Mouse (Mus musculus): ENCODE measurements at regions not wholly inside any gene's neighbourhood (a gene's known extent, or its start where the extent isn't known, plus 50 kb on each side); places are given as distances from the start of the nearest gene placed in this dataset.
"Not testable (repeated sequence)": the region's sequence is repeated elsewhere in the genome, so short reads cannot be mapped to it uniquely, and the experiment has no call there.

- DNase-seq (ENCODE audit: low read depth, low spot score): no peak
Observed at GRCm38 (mm10) chr1:185933623-185934022, 183.5 kb downstream of the Lyplal1 start.

DNA sequence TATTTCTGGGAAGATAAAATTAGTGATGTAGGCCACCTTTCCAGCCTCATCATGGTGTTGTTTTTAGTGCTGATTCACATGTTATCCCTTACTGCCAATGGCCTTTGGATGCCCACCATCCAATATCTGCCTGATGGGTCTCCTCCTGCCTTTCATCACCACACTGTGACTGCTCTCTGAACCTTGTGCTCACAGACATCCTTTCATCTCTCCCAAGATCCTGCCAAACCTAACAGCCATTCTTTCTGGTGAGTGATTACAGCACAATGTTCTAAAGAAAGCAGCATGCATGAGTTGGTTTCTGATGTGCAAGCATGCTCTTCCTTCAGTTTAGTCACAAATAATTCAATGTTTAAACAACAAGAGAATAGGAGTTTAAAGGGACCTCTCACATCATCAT lies 180.1 kb downstream of the Lyplal1 start:
- no peak for DNase-seq (ENCODE audit: low read depth, low spot score)
- Histone ChIP-seq H3K27ac (ENCODE audit: insufficient read depth, low read depth, low read length, poor library complexity, severe bottlenecking) (no peak overlapping the region), H3K9ac (ENCODE audit: insufficient read depth, low read depth, low read length, poor library complexity, severe bottlenecking) (no peak overlapping the region), H3K4me1 (ENCODE audit: control insufficient read depth in 2 of 2, insufficient read depth in 2 of 2, low read length in 2 of 2, poor library complexity in 1 of 2) (no peaks in the 10 kb centered on the region; a peak in 1 of 4 replicates), H3K4me3 (ENCODE audit: insufficient read depth in 1 of 2, low read depth in 1 of 2, low read length in 2 of 2, poor library complexity in 1 of 2, severe bottlenecking in 1 of 2) (no peak overlapping the region), H3K36me3 (ENCODE audit: control insufficient read depth, insufficient read depth, low read length, poor library complexity, severe bottlenecking) (no peaks in the 10 kb centered on the region), H3K9me3 (ENCODE audit: control insufficient read depth, insufficient read depth, low read depth, low read length) (no peaks in the 10 kb centered on the region)
- in situ Hi-C loops (cut with MboI; ENCODE audit: low sequenced_read_pairs in 2 of 2, unreplicated experiment in 2 of 2): no loop called here
- no peak for TF ChIP-seq HCFC1 (IDR thresholded peaks at IDR 0.05; ENCODE audit: borderline replicate concordance, insufficient read depth, low read length)
- no peak for TF ChIP-seq MAFK (IDR thresholded peaks at IDR 0.05; ENCODE audit: insufficient read depth, low read depth, low read length)
- TF ChIP-seq ZC3H11A (IDR thresholded peaks at IDR 0.05; ENCODE audit: borderline replicate concordance, low read depth, low read length): no peak
- TF ChIP-seq ZNF384 (IDR thresholded peaks at IDR 0.05; ENCODE audit: low read depth, low read length): no peak

More at GRCm38 (mm10) chr1:185933623-185934022, 183.5 kb downstream of the Lyplal1 start:
- no peaks in the 10 kb centered on the region for H3K36me3 ChIP-seq (ENCODE audit: control insufficient read depth, insufficient read depth, low read length, poor library complexity, severe bottlenecking)
- peaks cover 0 to 2% of the 10 kb centered on the region in 2 experiments; a peak in 1 of 4 replicates for H3K4me1 ChIP-seq (ENCODE audit: control insufficient read depth in 2 of 2, insufficient read depth in 2 of 2, low read length in 2 of 2, poor library complexity in 1 of 2)
- H3K9me3 ChIP-seq (ENCODE audit: control insufficient read depth, insufficient read depth, low read depth, low read length): no peaks in the 10 kb centered on the region
- no peak overlapping the region for H3K4me3 ChIP-seq (ENCODE audit: insufficient read depth in 1 of 2, low read depth in 1 of 2, low read length in 2 of 2, poor library complexity in 1 of 2, severe bottlenecking in 1 of 2)
- in situ Hi-C loops (cut with MboI; ENCODE audit: low sequenced_read_pairs in 2 of 2, unreplicated experiment in 2 of 2): no loop called here
- H3K27ac ChIP-seq (ENCODE audit: insufficient read depth, low read depth, low read length, poor library complexity, severe bottlenecking): no peak overlapping the region
- no peak for TF ChIP-seq HCFC1 (IDR thresholded peaks at IDR 0.05; ENCODE audit: borderline replicate concordance, insufficient read depth, low read length)
- TF ChIP-seq ZC3H11A (IDR thresholded peaks at IDR 0.05; ENCODE audit: borderline replicate concordance, low read depth, low read length): no peak
- no peak for TF ChIP-seq CHD2 (IDR thresholded peaks at IDR 0.05; ENCODE audit: low read depth, low read length)
- no peak for TF ChIP-seq MAFK (IDR thresholded peaks at IDR 0.05; ENCODE audit: insufficient read depth, low read depth, low read length)
- TF ChIP-seq ZNF384 (IDR thresholded peaks at IDR 0.05; ENCODE audit: low read depth, low read length): no peak
- no peak overlapping the region for H3K9ac ChIP-seq (ENCODE audit: insufficient read depth, low read depth, low read length, poor library complexity, severe bottlenecking)

DNA sequence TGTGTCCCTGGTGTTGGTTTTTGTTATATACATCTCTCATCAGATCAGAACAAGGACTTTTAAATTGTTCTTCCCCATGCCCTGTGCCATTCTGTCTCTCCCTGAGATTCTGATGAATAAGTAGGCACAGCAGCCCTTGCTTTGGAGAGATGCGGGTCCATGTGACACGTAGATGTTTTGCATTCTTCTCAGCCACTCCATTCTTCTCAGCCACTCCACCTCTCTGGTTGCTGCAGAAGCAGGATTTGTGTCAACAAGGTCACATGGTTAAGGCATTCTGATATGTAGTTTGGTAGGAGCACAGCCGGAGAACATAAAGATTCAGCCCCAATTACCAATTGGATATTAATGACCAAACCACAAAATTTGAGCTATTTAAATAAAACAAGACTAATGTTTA lies 177.2 kb downstream of the Lyplal1 start:
- TF ChIP-seq CHD2 (IDR thresholded peaks at IDR 0.05; ENCODE audit: low read depth, low read length) (no peak), HCFC1 (IDR thresholded peaks at IDR 0.05; ENCODE audit: borderline replicate concordance, insufficient read depth, low read length) (no peak), MAFK (IDR thresholded peaks at IDR 0.05; ENCODE audit: insufficient read depth, low read depth, low read length) (no peak), ZNF384 (IDR thresholded peaks at IDR 0.05; ENCODE audit: low read depth, low read length) (no peak), ZC3H11A (IDR thresholded peaks at IDR 0.05; ENCODE audit: borderline replicate concordance, low read depth, low read length) (no peak)
- Histone ChIP-seq H3K9me3 (ENCODE audit: control insufficient read depth, insufficient read depth, low read depth, low read length) (no peaks in the 10 kb centered on the region), H3K36me3 (ENCODE audit: control insufficient read depth, insufficient read depth, low read length, poor library complexity, severe bottlenecking) (no peaks in the 10 kb centered on the region), H3K9ac (ENCODE audit: insufficient read depth, low read depth, low read length, poor library complexity, severe bottlenecking) (no peak overlapping the region), H3K27ac (ENCODE audit: insufficient read depth, low read depth, low read length, poor library complexity, severe bottlenecking) (no peak overlapping the region), H3K4me1 (ENCODE audit: control insufficient read depth in 2 of 2, insufficient read depth in 2 of 2, low read length in 2 of 2, poor library complexity in 1 of 2) (no peaks in the 10 kb centered on the region; a peak in 1 of 4 replicates), H3K4me3 (ENCODE audit: insufficient read depth in 1 of 2, low read depth in 1 of 2, low read length in 2 of 2, poor library complexity in 1 of 2, severe bottlenecking in 1 of 2) (no peak overlapping the region)
- in situ Hi-C loops (cut with MboI; ENCODE audit: low sequenced_read_pairs in 2 of 2, unreplicated experiment in 2 of 2): no loop called here
- no peak for DNase-seq (ENCODE audit: low read depth, low spot score)

GRCm38 (mm10) chr1:185940511-185940910 lies 176.6 kb downstream of the Lyplal1 start:
- no peak for TF ChIP-seq CHD2 (IDR thresholded peaks at IDR 0.05; ENCODE audit: low read depth, low read length)
- no peak for TF ChIP-seq HCFC1 (IDR thresholded peaks at IDR 0.05; ENCODE audit: borderline replicate concordance, insufficient read depth, low read length)
- TF ChIP-seq MAFK (IDR thresholded peaks at IDR 0.05; ENCODE audit: insufficient read depth, low read depth, low read length): no peak
- TF ChIP-seq ZC3H11A (IDR thresholded peaks at IDR 0.05; ENCODE audit: borderline replicate concordance, low read depth, low read length): no peak
- no peak for TF ChIP-seq ZNF384 (IDR thresholded peaks at IDR 0.05; ENCODE audit: low read depth, low read length)
- H3K36me3 ChIP-seq (ENCODE audit: control insufficient read depth, insufficient read depth, low read length, poor library complexity, severe bottlenecking): no peaks in the 10 kb centered on the region
- no peak overlapping the region for H3K27ac ChIP-seq (ENCODE audit: insufficient read depth, low read depth, low read length, poor library complexity, severe bottlenecking)
- no peak overlapping the region for H3K4me3 ChIP-seq (ENCODE audit: insufficient read depth in 1 of 2, low read depth in 1 of 2, low read length in 2 of 2, poor library complexity in 1 of 2, severe bottlenecking in 1 of 2)
- no peaks in the 10 kb centered on the region for H3K9me3 ChIP-seq (ENCODE audit: control insufficient read depth, insufficient read depth, low read depth, low read length)
- DNase-seq (ENCODE audit: low read depth, low spot score): no peak
- in situ Hi-C loops (cut with MboI; ENCODE audit: low sequenced_read_pairs in 2 of 2, unreplicated experiment in 2 of 2): no loop called here
- H3K4me1 ChIP-seq (ENCODE audit: control insufficient read depth in 2 of 2, insufficient read depth in 2 of 2, low read length in 2 of 2, poor library complexity in 1 of 2): no peaks in the 10 kb centered on the region; a peak in 1 of 4 replicates
- no peak overlapping the region for H3K9ac ChIP-seq (ENCODE audit: insufficient read depth, low read depth, low read length, poor library complexity, severe bottlenecking)

DNA sequence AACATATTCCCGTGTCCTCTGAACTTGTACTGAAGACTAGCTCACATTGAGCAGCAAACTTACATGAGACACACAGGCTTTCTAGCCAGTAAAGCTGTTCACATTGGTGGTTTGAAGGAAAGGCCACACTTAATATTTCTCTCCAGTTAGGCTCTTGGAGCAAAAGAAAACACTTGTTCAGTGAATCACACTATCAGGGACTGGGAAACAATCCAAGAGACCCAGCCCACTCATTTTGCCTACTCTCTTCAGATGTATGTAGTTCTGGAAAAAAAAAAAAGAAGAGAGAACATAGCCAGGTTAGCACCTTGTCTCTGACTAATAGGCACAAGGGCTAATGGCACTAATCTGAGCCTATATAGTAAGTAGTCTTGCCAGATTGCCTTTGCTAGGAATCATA lies 165.9 kb downstream of the Lyplal1 start:
- TF ChIP-seq MAFK (IDR thresholded peaks at IDR 0.05; ENCODE audit: insufficient read depth, low read depth, low read length) (no peak), ZC3H11A (IDR thresholded peaks at IDR 0.05; ENCODE audit: borderline replicate concordance, low read depth, low read length) (no peak), HCFC1 (IDR thresholded peaks at IDR 0.05; ENCODE audit: borderline replicate concordance, insufficient read depth, low read length) (no peak), ZNF384 (IDR thresholded peaks at IDR 0.05; ENCODE audit: low read depth, low read length) (no peak), CHD2 (IDR thresholded peaks at IDR 0.05; ENCODE audit: low read depth, low read length) (no peak)
- no peak for DNase-seq (ENCODE audit: low read depth, low spot score)
- no peak overlapping the region for H3K4me3 ChIP-seq (ENCODE audit: insufficient read depth in 1 of 2, low read depth in 1 of 2, low read length in 2 of 2, poor library complexity in 1 of 2, severe bottlenecking in 1 of 2)
- H3K9ac ChIP-seq (ENCODE audit: insufficient read depth, low read depth, low read length, poor library complexity, severe bottlenecking): no peak overlapping the region
- no peaks in the 10 kb centered on the region for H3K9me3 ChIP-seq (ENCODE audit: control insufficient read depth, insufficient read depth, low read depth, low read length)
- H3K27ac ChIP-seq (ENCODE audit: insufficient read depth, low read depth, low read length, poor library complexity, severe bottlenecking): no peak overlapping the region
- no peaks in the 10 kb centered on the region for H3K4me1 ChIP-seq (ENCODE audit: control insufficient read depth in 2 of 2, insufficient read depth in 2 of 2, low read length in 2 of 2, poor library complexity in 1 of 2)
- H3K36me3 ChIP-seq (ENCODE audit: control insufficient read depth, insufficient read depth, low read length, poor library complexity, severe bottlenecking): no peaks in the 10 kb centered on the region
- in situ Hi-C loops (cut with MboI; ENCODE audit: low sequenced_read_pairs in 2 of 2, unreplicated experiment in 2 of 2): no loop called here

- DNase-seq (ENCODE audit: low read depth, low spot score); H3K9ac ChIP-seq (ENCODE audit: insufficient read depth, low read depth, low read length, poor library complexity, severe bottlenecking); in situ Hi-C loops (cut with MboI; ENCODE audit: low sequenced_read_pairs in 2 of 2, unreplicated experiment in 2 of 2); H3K36me3 ChIP-seq (ENCODE audit: control insufficient read depth, insufficient read depth, low read length, poor library complexity, severe bottlenecking); H3K4me3 ChIP-seq (ENCODE audit: insufficient read depth in 1 of 2, low read depth in 1 of 2, low read length in 2 of 2, poor library complexity in 1 of 2, severe bottlenecking in 1 of 2); H3K4me1 ChIP-seq (ENCODE audit: control insufficient read depth in 2 of 2, insufficient read depth in 2 of 2, low read length in 2 of 2, poor library complexity in 1 of 2); H3K27ac ChIP-seq (ENCODE audit: insufficient read depth, low read depth, low read length, poor library complexity, severe bottlenecking); H3K9me3 ChIP-seq (ENCODE audit: control insufficient read depth, insufficient read depth, low read depth, low read length): not testable (repeated sequence)
Observed at GRCm38 (mm10) chr1:185955821-185956220, 161.3 kb downstream of the Lyplal1 start.
